In genomic region chr11:117781993-117782704, GRCm38 (mm10) we compare ENCODE assay signal across 8 mouse cellular contexts. TPM values are rescaled to one million over a fixed set of nuclear protein-coding genes. Genes with fewer than 3 reads are reported as not detected.
A peak's percentile ranks its signal among the peaks of the same experiment; 100 is the strongest.
DNase-seq lines count a peak whose midpoint lies in the region; ATAC-seq lines count a peak whose summit lies in the region.

Gene Tmc8 (plus strand): TSS chr11:117782076.
Gene Tmc6 (minus strand): TSS chr11:117782198.

- 25% methylated on average over 24 of the region's 24 CpGs for WGBS in heart, embryonic 13.5 days
- 12% methylated on average over 24 of the region's 24 CpGs for WGBS in macrophage (ENCODE audit: missing documents)

- DNase-seq in CD4-positive helper T cell, adult 2 months (ENCODE audit: low read depth, low spot score): peak; percentile 91
- DNase-seq in c-Kit-positive CD71-positive TER-119-negative erythroid progenitor cells, embryonic 14.5 days (ENCODE audit: low read depth): peak; percentile 47
- peak; percentile 72 for DNase-seq in kidney, postnatal 14 days
- peak; percentile 91 for DNase-seq in splenic B cell, adult 2 months (ENCODE audit: low read depth, low spot score)
- no peak for DNase-seq in layer of hippocampus, postnatal 36 days
- no peak for DNase-seq in gastrocnemius, adult 18-20 months (ENCODE audit: low spot score)

- peak; percentile 3; the same call in 1 of the 2 replicates for ATAC-seq in heart, embryonic 13.5 days (ENCODE audit: extremely low read depth, insufficient number of reproducible peaks, low FRiP score, low TSS enrichment)

- H3K9ac ChIP-seq in heart, embryonic 13.5 days: peak within 1 kb of the TSS; percentile 89

- no peaks in the 10 kb centered on the region for H3K9me3 ChIP-seq in heart, embryonic 13.5 days

- peaks cover 17% of the 10 kb centered on the region; the same call in 1 of the 2 replicates for H3K27me3 ChIP-seq in heart, embryonic 13.5 days (replicated peaks)
- H3K27me3 ChIP-seq in splenic B cell, adult 2 months (ENCODE audit: control insufficient read depth, insufficient read depth, low read length, poor library complexity, severe bottlenecking): no peaks in the 10 kb centered on the region

- peak within 1 kb of the TSS; percentile 100 for H3K4me2 ChIP-seq in heart, embryonic 13.5 days

- peaks cover 11% of the 10 kb centered on the region for H3K36me3 ChIP-seq in heart, embryonic 13.5 days
- H3K36me3 ChIP-seq in macrophage (ENCODE audit: inconsistent target): no peaks in the 10 kb centered on the region
- H3K36me3 ChIP-seq in splenic B cell, adult 2 months (ENCODE audit: control insufficient read depth, insufficient read depth, low read length, poor library complexity, severe bottlenecking): peaks cover 17% of the 10 kb centered on the region

- peak within 1 kb of the TSS; percentile 62 for H3K4me3 ChIP-seq in heart, embryonic 13.5 days
- H3K4me3 ChIP-seq in macrophage (ENCODE audit: inconsistent target): peak within 1 kb of the TSS; percentile 44

- H3K4me1 ChIP-seq in heart, embryonic 13.5 days: peaks cover 66% of the 10 kb centered on the region

- H3K79me2 ChIP-seq in macrophage (ENCODE audit: inconsistent target): no peaks in the 10 kb centered on the region

- peak within 1 kb of the TSS; percentile 97 for H3K27ac ChIP-seq in heart, embryonic 13.5 days (replicated peaks)
- peak within 1 kb of the TSS; percentile 98 for H3K27ac ChIP-seq in macrophage

RNA-seq across cellular contexts. Expression of gene Tmc8, which starts in this region (rescaled TPM):
- 2.5 and 3.0 TPM in 2 replicates for polyA plus RNA-seq in heart, embryonic 13.5 days (2015; fragmentation: Nextera tagmentation; extraction: Ambion mirVana)
- total RNA-seq in macrophage (2018; cell fraction: chromatin; rRNA removed): 10 to 100 TPM in 3 of 26 experiments, 1 to 10 TPM in 21, under 1 TPM in 2; 0.33 to 13.2 (median 2.9) TPM
- 1 to 10 TPM in 21 of 26 experiments, under 1 TPM in 5; 0.47 to 7.0 (median 2.4) TPM for total RNA-seq in macrophage (2018; cell fraction: cytosol; rRNA removed)
- total RNA-seq in macrophage (2018; cell fraction: nucleus; rRNA removed): 10 to 100 TPM in 3 of 26 experiments, 1 to 10 TPM in 20, under 1 TPM in 3; 0.82 to 13.0 (median 3.1) TPM
- 3.2 to 4.9 TPM (median 4.8 TPM) in 3 replicates for polyA plus RNA-seq in macrophage (2018)
- under 1 TPM; 0.47 to 0.83 TPM for total RNA-seq in layer of hippocampus, postnatal 36 days (2021)
- total RNA-seq in gastrocnemius, adult 18-20 months (2021): under 1 TPM; 0.64 to 0.78 TPM

RNA-seq across cellular contexts. Expression of gene Tmc6, which starts in this region (rescaled TPM):
- 22.2 and 26.9 TPM in 2 replicates for polyA plus RNA-seq in heart, embryonic 13.5 days (2015; fragmentation: Nextera tagmentation; extraction: Ambion mirVana)
- total RNA-seq in macrophage (2018; cell fraction: chromatin; rRNA removed): 10 to 100 TPM in 24 of 26 experiments, 1 to 10 TPM in 2; 8.5 to 80.6 (median 27.5) TPM
- 10 to 100 TPM in 14 of 26 experiments, 1 to 10 TPM in 12; 4.6 to 23.6 (median 10.7) TPM for total RNA-seq in macrophage (2018; cell fraction: cytosol; rRNA removed)
- 10 to 100 TPM in 20 of 26 experiments, 1 to 10 TPM in 6; 8.2 to 54.5 (median 17.3) TPM for total RNA-seq in macrophage (2018; cell fraction: nucleus; rRNA removed)
- 11.1 to 22.1 TPM (median 17.9 TPM) in 3 replicates for polyA plus RNA-seq in macrophage (2018)
- 1 to 10 TPM; 7.3 to 9.7 TPM for total RNA-seq in layer of hippocampus, postnatal 36 days (2021)
- 1 to 10 TPM; 2.5 to 4.9 TPM for total RNA-seq in gastrocnemius, adult 18-20 months (2021)

Comparison
In these comparisons a context has a peak if more than half of its experiments do, and no peak if none do; other contexts are left out.
1. DNase-seq: peak in CD4-positive helper T cell, adult 2 months (single experiment), c-Kit-positive CD71-positive TER-119-negative erythroid progenitor cells, embryonic 14.5 days (single experiment), kidney, postnatal 14 days (single experiment) and splenic B cell, adult 2 months (single experiment); none in layer of hippocampus, postnatal 36 days (0 of 2) and gastrocnemius, adult 18-20 months (single experiment).